Mouse (Mus musculus) mouse trophoblast stem cell (cell line): ENCODE results near the gene F2rl3.

Experiments used
- in situ Hi-C, 2 experiments: fragments of 300-500 bp; cut with MseI, MboI; formaldehyde crosslinking; loops; 2 replicates in 1 of 2; 3 replicates in 1 of 2; pipeline ENCODE4 v1.15.1; 2025

The F2rl3 gene

GRCm38 (mm10) chr8:72765696-72766095, 4.0 kb downstream of the F2rl3 start:
- in situ Hi-C loops, result no loop called here

- in situ Hi-C loops, result no loop called here
These were observed 5.1 kb downstream of the F2rl3 start for GRCm38 (mm10) chr8:72766777-72767176.

GRCm38 (mm10) chr8:72777797-72778196, 16.1 kb downstream of the F2rl3 start:
- in situ Hi-C loops, result no loop called here

- in situ Hi-C loops, result no loop called here
These were observed 19.0 kb downstream of the F2rl3 start for GRCm38 (mm10) chr8:72780644-72781043.

- in situ Hi-C loops, result no loop called here
These were observed 39.9 kb downstream of the F2rl3 start for GRCm38 (mm10) chr8:72801583-72801982.

- in situ Hi-C loops, result no loop called here
These were observed 51.0 kb downstream of the F2rl3 start for GRCm38 (mm10) chr8:72812690-72813089.
